Mouse (Mus musculus) midbrain, embryonic 11.5 days (tissue): ENCODE measurements around the gene Esp6. TPM values are rescaled to one million over a fixed set of nuclear protein-coding genes. Genes with fewer than 3 reads are reported as not detected.
"Not testable (repeated sequence)": the region's sequence is repeated elsewhere in the genome, so short reads cannot be mapped to it uniquely, and the experiment has no call there.

Experiments used
- ATAC-seq: fragments of 200-750 bp; cut with Nextera tagmentation; 2 replicates; pipeline ENCODE4 v1.8.0; 2017; ENCODE audit warnings: moderate TSS enrichment, moderate library complexity; ENCODE audit not compliant: low FRiP score
- DNase-seq: peaks from one replicate; pipeline ENCODE4 v3.0.0; 2015; ENCODE audit warnings: low spot score; ENCODE audit errors: missing footprints
- H3K27ac ChIP-seq: fragments of 300-500 bp; sonication (generic); 2 replicates; pipeline ENCODE4 v1.5.1; 2014; ENCODE audit warnings: low read depth, low read length
- H3K27me3 ChIP-seq: fragments of 300-500 bp; sonication (generic); 2 replicates; pipeline ENCODE4 v1.6.1; 2014; ENCODE audit warnings: mild to moderate bottlenecking, low read length, moderate library complexity, mixed read lengths; ENCODE audit not compliant: control insufficient read depth, insufficient read depth
- H3K36me3 ChIP-seq: fragments of 300-500 bp; sonication (generic); 2 replicates; pipeline ENCODE4 v1.6.1; 2014; ENCODE audit warnings: mild to moderate bottlenecking, low read length, moderate library complexity, mixed read lengths; ENCODE audit not compliant: control insufficient read depth, insufficient read depth
- H3K4me1 ChIP-seq: fragments of 300-500 bp; sonication (generic); 2 replicates; pipeline ENCODE4 v1.6.1; 2014; ENCODE audit warnings: low read length; ENCODE audit not compliant: control insufficient read depth, insufficient read depth
- H3K4me2 ChIP-seq: fragments of 300-500 bp; sonication (generic); 2 replicates; pipeline ENCODE4 v1.6.1; 2014; ENCODE audit warnings: mild to moderate bottlenecking, moderate library complexity
- H3K4me3 ChIP-seq: fragments of 300-500 bp; sonication (generic); 2 replicates; pipeline ENCODE4 v1.5.1; 2014; ENCODE audit warnings: low read depth, low read length
- H3K9ac ChIP-seq: fragments of 300-500 bp; sonication (generic); 2 replicates; pipeline ENCODE4 v1.6.1; 2014; ENCODE audit warnings: low read length
- H3K9me3 ChIP-seq: fragments of 300-500 bp; sonication (generic); 2 replicates; pipeline ENCODE4 v1.6.1; 2016; ENCODE audit warnings: low read length; ENCODE audit not compliant: control insufficient read depth
- WGBS: fragments of 180-500 bp; shearing (Covaris S2); extraction: QIAGEN DNeasy Blood & Tissue Kit; methylation state at CpG from one replicate; pipeline ENCODE4 v1.1.7; 2014; 5-methylcytosine and 5-hydroxymethylcytosine counted together
- polyA plus RNA-seq: library from polyadenylated mRNA; unstranded; fragments of >200 nt; fragmentation: Nextera tagmentation; extraction: Ambion mirVana; gene quantifications from 2 replicates; pipeline ENCODE4 v1.2.1, GENCODE M21; 2014

Gene Esp6
- polyA plus RNA-seq: not detected in 2 replicates

DNA sequence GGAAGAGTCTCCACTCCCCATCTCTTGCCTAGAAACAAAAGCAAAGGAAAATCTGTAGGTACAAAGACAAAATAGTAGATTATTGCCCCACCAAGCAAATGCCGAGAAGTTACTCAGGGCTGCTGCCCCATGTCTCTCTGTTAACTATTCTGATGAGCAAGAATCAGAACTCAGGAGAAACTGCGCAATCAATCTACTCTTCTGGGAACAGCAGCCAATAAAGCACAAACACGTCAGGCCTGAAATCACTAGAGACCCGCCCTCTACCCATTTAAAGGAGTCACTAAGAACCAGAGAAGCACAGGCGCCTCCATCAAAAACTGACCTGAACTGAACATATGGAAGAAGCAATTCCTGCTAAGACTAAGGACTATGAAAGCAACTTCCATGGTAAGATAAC is at the start of gene Esp6:
TSS of gene Esp6 (plus strand) at position 301 of the 400 bp plus-strand sequence.
- no peaks in the 10 kb centered on the region for H3K9me3 ChIP-seq
- no peak for ATAC-seq
- WGBS: 83% methylated on average over 5 of the region's 5 CpGs
- no peak within 1 kb of the TSS for H3K9ac ChIP-seq
- H3K4me2 ChIP-seq: no peak within 1 kb of the TSS
- no peak within 1 kb of the TSS for H3K27ac ChIP-seq
- no peak within 1 kb of the TSS for H3K4me3 ChIP-seq
- no peaks in the 10 kb centered on the region for H3K27me3 ChIP-seq
- no peaks in the 10 kb centered on the region for H3K4me1 ChIP-seq
- H3K36me3 ChIP-seq: no peaks in the 10 kb centered on the region
- DNase-seq: no peak

DNA sequence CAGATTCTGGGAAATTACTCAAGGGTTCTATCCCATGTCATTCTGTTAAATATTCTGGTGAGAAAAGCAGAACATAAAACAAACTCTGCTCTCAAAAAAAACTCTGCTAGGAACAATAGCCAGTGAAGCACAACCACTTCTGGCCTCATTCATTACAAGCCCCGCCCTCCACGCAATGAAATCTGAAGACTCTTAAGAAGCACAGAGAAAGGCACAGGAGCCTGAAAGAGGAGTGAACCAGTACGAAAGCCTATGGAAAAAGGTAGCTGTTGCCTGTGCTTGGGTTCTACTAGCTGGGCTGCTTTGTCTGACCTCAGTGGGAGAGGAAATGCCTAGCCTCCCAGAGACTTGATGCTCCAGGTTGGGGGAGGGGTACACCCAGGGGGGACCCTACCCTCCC is 41.5 kb upstream of the Esp6 start, which contains the start of gene Esp8:
TSS of gene Esp8 (plus strand) at position 205 of the 400 bp plus-strand sequence.
- H3K27ac ChIP-seq: no peak within 1 kb of the TSS
- ATAC-seq: no peak
- no peaks in the 10 kb centered on the region for H3K27me3 ChIP-seq
- no peaks in the 10 kb centered on the region for H3K4me1 ChIP-seq
- H3K9me3 ChIP-seq: no peaks in the 10 kb centered on the region
- WGBS: 37% methylated on average over 3 of the region's 3 CpGs
- no peak within 1 kb of the TSS for H3K4me3 ChIP-seq
- no peak within 1 kb of the TSS for H3K4me2 ChIP-seq
- no peaks in the 10 kb centered on the region for H3K36me3 ChIP-seq
- no peak for DNase-seq
- no peak within 1 kb of the TSS for H3K9ac ChIP-seq

GRCm38 (mm10) chr17:40529813-40530212 is 31.5 kb upstream of the Esp6 start:
- 73% methylated on average over 3 of the region's 3 CpGs for WGBS

GRCm38 (mm10) chr17:40531147-40531546 is 30.2 kb upstream of the Esp6 start:
- Histone ChIP-seq H3K4me1 (no peaks in the 10 kb centered on the region), H3K4me2 (no peak overlapping the region), H3K27me3 (no peaks in the 10 kb centered on the region), H3K27ac (no peak overlapping the region), H3K9ac (no peak overlapping the region), H3K9me3 (no peaks in the 10 kb centered on the region), H3K36me3 (no peaks in the 10 kb centered on the region), H3K4me3 (no peak overlapping the region)
- DNase-seq: no peak
- 95% methylated on average over 1 of the region's 1 CpGs for WGBS
- ATAC-seq: no peak

More at GRCm38 (mm10) chr17:40529813-40530212, 31.5 kb upstream of the Esp6 start:
- no peaks in the 10 kb centered on the region for H3K27me3 ChIP-seq
- ATAC-seq (no peak), DNase-seq (no peak)
- H3K4me2 ChIP-seq: no peak overlapping the region
- no peak overlapping the region for H3K4me3 ChIP-seq
- H3K9ac ChIP-seq: no peak overlapping the region
- no peaks in the 10 kb centered on the region for H3K9me3 ChIP-seq
- no peaks in the 10 kb centered on the region for H3K4me1 ChIP-seq
- no peak overlapping the region for H3K27ac ChIP-seq
- H3K36me3 ChIP-seq: no peaks in the 10 kb centered on the region

GRCm38 (mm10) chr17:40547005-40547404 is 14.3 kb upstream of the Esp6 start:
- not testable (repeated sequence) for H3K4me2 ChIP-seq, DNase-seq, ATAC-seq, H3K27me3 ChIP-seq, H3K36me3 ChIP-seq, H3K9me3 ChIP-seq, H3K27ac ChIP-seq, H3K9ac ChIP-seq, H3K4me1 ChIP-seq, H3K4me3 ChIP-seq
- 81% methylated on average over 5 of the region's 5 CpGs for WGBS

GRCm38 (mm10) chr17:40553470-40553869 is 7.8 kb upstream of the Esp6 start:
- no peak for ATAC-seq
- Histone ChIP-seq H3K9ac (no peak overlapping the region), H3K27me3 (no peaks in the 10 kb centered on the region), H3K4me3 (no peak overlapping the region), H3K9me3 (no peaks in the 10 kb centered on the region), H3K4me1 (no peaks in the 10 kb centered on the region), H3K27ac (no peak overlapping the region), H3K4me2 (no peak overlapping the region), H3K36me3 (no peaks in the 10 kb centered on the region)
- DNase-seq: no peak
- 84% methylated on average over 1 of the region's 1 CpGs for WGBS

- not testable (repeated sequence) for H3K4me1 ChIP-seq, H3K27ac ChIP-seq, H3K4me2 ChIP-seq, ATAC-seq, H3K9ac ChIP-seq, H3K36me3 ChIP-seq, DNase-seq, H3K9me3 ChIP-seq, H3K4me3 ChIP-seq, H3K27me3 ChIP-seq
- 38% methylated on average over 6 of the region's 6 CpGs for WGBS
These were observed 22.6 kb downstream of the Esp6 start for GRCm38 (mm10) chr17:40583906-40584305.

- Histone ChIP-seq H3K4me2 (no peak overlapping the region), H3K36me3 (no peaks in the 10 kb centered on the region), H3K9ac (no peak overlapping the region), H3K27me3 (no peaks in the 10 kb centered on the region), H3K4me3 (no peak overlapping the region), H3K27ac (no peak overlapping the region), H3K9me3 (no peaks in the 10 kb centered on the region), H3K4me1 (no peaks in the 10 kb centered on the region)
- no peak for ATAC-seq
- no peak for DNase-seq
These were observed 30.0 kb downstream of the Esp6 start for GRCm38 (mm10) chr17:40591297-40591696.

- H3K4me1 ChIP-seq: no peaks in the 10 kb centered on the region
- H3K36me3 ChIP-seq: no peaks in the 10 kb centered on the region
- H3K9me3 ChIP-seq: no peaks in the 10 kb centered on the region
- H3K27ac ChIP-seq: no peak within 1 kb of the TSS
- no peak within 1 kb of the TSS for H3K4me2 ChIP-seq
- H3K9ac ChIP-seq: no peak within 1 kb of the TSS
- DNase-seq (no peak), ATAC-seq (no peak)
- H3K4me3 ChIP-seq: no peak within 1 kb of the TSS
- no peaks in the 10 kb centered on the region for H3K27me3 ChIP-seq
These were observed 37.0 kb downstream of the Esp6 start, which contains the start of gene Esp4 for GRCm38 (mm10) chr17:40598294-40598693. Esp4 (plus strand) TSS chr17:40598594.
